Mouse (Mus musculus) liver, postnatal 0 days (tissue): ENCODE results near the gene Itgb7.

ENCODE experiments used
- CTCF ChIP-seq: sonication (generic); IDR thresholded peaks from 2 replicates; pipeline ENCODE4 v1.5.1; 2016; ENCODE audit warnings: antibody characterized with exemption, low read depth
- EP300 ChIP-seq: IDR thresholded peaks from 2 replicates; pipeline ENCODE4 v1.6.1; 2016; ENCODE audit warnings: antibody characterized with exemption, low read depth, mild to moderate bottlenecking

- TF ChIP-seq EP300 (no peak), CTCF (no peak)
Measured at GRCm38 (mm10) chr15:102278726-102279091, 47.0 kb upstream of the Itgb7 start.
